Mouse (Mus musculus) common myeloid progenitor, adult 5-6 weeks (primary cell): ENCODE data around the gene Itih2. TPM values are rescaled to one million over a fixed set of nuclear protein-coding genes. Genes with fewer than 3 reads are reported as not detected.

ENCODE experiments used
- ATAC-seq: replicated peaks from 2 replicates; pipeline ENCODE4 v1.8.0; 2016; ENCODE audit warnings: low read depth, mild to moderate bottlenecking, moderate TSS enrichment, inconsistent platforms; ENCODE audit not compliant: poor library complexity, severe bottlenecking
- total RNA-seq: library from RNA; stranded (forward); fragments of 200-1000, 187-1606 nt; gene quantifications from 2 replicates; pipeline ENCODE4 v1.2.3, GENCODE M21; 2017

The Itih2 gene
- not detected in 2 replicates for total RNA-seq

GRCm38 (mm10) chr2:10131296-10131695 is at the start of gene Itih2:
Gene Itih2, minus strand, starts transcription at chr2:10131396.
- ATAC-seq: no peak

- no peak for ATAC-seq
Measured at GRCm38 (mm10) chr2:10169991-10170390, 38.8 kb upstream of the Itih2 start.

GRCm38 (mm10) chr2:10168016-10168415 is 36.8 kb upstream of the Itih2 start:
- ATAC-seq: no peak

- ATAC-seq: peak; percentile 41; the same call in 1 of the 2 replicates
Measured at GRCm38 (mm10) chr2:10167283-10167682, 36.1 kb upstream of the Itih2 start.

- ATAC-seq: peak; percentile 96
Measured at GRCm38 (mm10) chr2:10166635-10167034, 35.4 kb upstream of the Itih2 start.

- ATAC-seq: no peak
Measured at GRCm38 (mm10) chr2:10162011-10162410, 30.8 kb upstream of the Itih2 start.

GRCm38 (mm10) chr2:10157184-10157583 is 26.0 kb upstream of the Itih2 start:
- no peak for ATAC-seq

- peak; percentile 91 for ATAC-seq
Measured at GRCm38 (mm10) chr2:10153201-10154075, 22.2 kb upstream of the Itih2 start, which contains the start of gene Itih5. Gene Itih5, plus strand, starts transcription at chr2:10153571.

GRCm38 (mm10) chr2:10152590-10152989 is 21.4 kb upstream of the Itih2 start:
- peak; percentile 46 for ATAC-seq

- ATAC-seq: no peak
Measured at GRCm38 (mm10) chr2:10147176-10147575, 16.0 kb upstream of the Itih2 start.

GRCm38 (mm10) chr2:10145514-10145913 is 14.3 kb upstream of the Itih2 start:
- peak; percentile 39; the same call in 1 of the 2 replicates for ATAC-seq

GRCm38 (mm10) chr2:10142472-10143454 is 11.6 kb upstream of the Itih2 start:
- ATAC-seq: peak; percentile 100

- ATAC-seq: no peak
Measured at GRCm38 (mm10) chr2:10140456-10140855, 9.3 kb upstream of the Itih2 start.

- ATAC-seq: no peak
Measured at GRCm38 (mm10) chr2:10137320-10137719, 6.1 kb upstream of the Itih2 start.

- ATAC-seq: no peak
Measured at GRCm38 (mm10) chr2:10133941-10134340, 2.7 kb upstream of the Itih2 start.

- ATAC-seq: no peak
Measured at GRCm38 (mm10) chr2:10132128-10132527, 932 bp upstream of the Itih2 start.

GRCm38 (mm10) chr2:10130341-10130990 is 730 bp downstream of the Itih2 start:
- no peak for ATAC-seq

- ATAC-seq: no peak
Measured at GRCm38 (mm10) chr2:10128571-10128970, 2.6 kb downstream of the Itih2 start.

GRCm38 (mm10) chr2:10127471-10127870 is 3.7 kb downstream of the Itih2 start:
- no peak for ATAC-seq

- no peak for ATAC-seq
Measured at GRCm38 (mm10) chr2:10126122-10126521, 5.1 kb downstream of the Itih2 start.
